Mouse (Mus musculus) CH12.LX (cell line): ENCODE data around the gene Ubtd2. TPM values are rescaled to one million over a fixed set of nuclear protein-coding genes. Genes with fewer than 3 reads are reported as not detected.
A peak's percentile ranks its signal among the peaks of the same experiment; 100 is the strongest.

ENCODE experiments used
- DNase-seq: peaks from one replicate; pipeline ENCODE4 v3.0.0-alpha.2; 2013; ENCODE audit errors: extremely low read depth
- H3K27ac ChIP-seq: 2 replicates; pipeline ENCODE4 v1.5.1; 2012; ENCODE audit warnings: low read depth, mild to moderate bottlenecking, control low read depth, moderate library complexity; ENCODE audit not compliant: insufficient read depth
- H3K27me3 ChIP-seq: replicated peaks from 2 replicates; pipeline ENCODE3; 2012; ENCODE audit warnings: inconsistent platforms
- H3K36me3 ChIP-seq, 2 experiments: replicated peaks in 1 of 2; 2 replicates each; pipeline versions ENCODE3 to v1.6.1; 2012; ENCODE audit warnings: inconsistent platforms in 1 of 2, low read length in 1 of 2, mild to moderate bottlenecking in 1 of 2, mixed read lengths in 1 of 2, moderate library complexity in 1 of 2; ENCODE audit not compliant: control insufficient read depth in 1 of 2, insufficient read depth in 1 of 2
- H3K4me1 ChIP-seq, 2 experiments: 2 replicates each; pipeline ENCODE4 v1.6.1; 2012; ENCODE audit warnings: inconsistent platforms in 1 of 2, moderate library complexity in 1 of 2; ENCODE audit not compliant: insufficient read depth in 2 of 2, control insufficient read depth in 1 of 2
- H3K4me2 ChIP-seq: 2 replicates; pipeline ENCODE4 v1.6.1; 2012; ENCODE audit warnings: low read depth, mild to moderate bottlenecking, control low read depth; ENCODE audit not compliant: poor library complexity, insufficient read depth, severe bottlenecking
- H3K4me3 ChIP-seq, 3 experiments: fragments of 150-350 bp in 1 of 3; sonication (generic) in 1 of 3; replicated peaks in 1 of 3; 2 replicates each; pipeline versions ENCODE3 to v1.5.1; 2011 to 2012; ENCODE audit warnings: low read depth in 2 of 3, low read length in 2 of 3, mild to moderate bottlenecking in 2 of 3, moderate library complexity in 2 of 3, control low read depth in 1 of 3, improper control_type of control experiment in 1 of 3, inconsistent platforms in 1 of 3, mixed read lengths in 1 of 3; ENCODE audit not compliant: poor library complexity in 1 of 3
- H3K79me2 ChIP-seq: replicated peaks from 2 replicates; pipeline ENCODE4 v1.6.1; 2012; ENCODE audit warnings: mild to moderate bottlenecking, moderate library complexity; ENCODE audit not compliant: control insufficient read depth, poor library complexity, insufficient read depth, severe bottlenecking; ENCODE audit errors: extremely low read depth
- H3K9ac ChIP-seq: 2 replicates; pipeline ENCODE4 v1.6.1; 2012; ENCODE audit warnings: low read depth, mild to moderate bottlenecking, control low read depth, moderate library complexity; ENCODE audit not compliant: insufficient read depth
- H3K9me3 ChIP-seq: replicated peaks from 2 replicates; pipeline ENCODE3; 2012; ENCODE audit warnings: low read length, inconsistent platforms, mixed read lengths
- CHD2 ChIP-seq: IDR thresholded peaks from 2 replicates; pipeline ENCODE4 v1.6.1; 2011; ENCODE audit warnings: low read length, improper control_type of control experiment
- E2F4 ChIP-seq: IDR thresholded peaks from 2 replicates; pipeline ENCODE4 v1.6.1; 2011; ENCODE audit warnings: low read depth, low read length, improper control_type of control experiment; ENCODE audit not compliant: insufficient replicate concordance
- ETS1 ChIP-seq: conservative IDR thresholded peaks from 2 replicates; pipeline ENCODE4 v1.6.1; 2012; ENCODE audit warnings: low read depth, mild to moderate bottlenecking, inconsistent platforms, low read length, improper control_type of control experiment, moderate library complexity
- JUN ChIP-seq: IDR thresholded peaks from 2 replicates; pipeline ENCODE4 v1.6.1; 2011; ENCODE audit warnings: low read depth, mild to moderate bottlenecking, low read length, improper control_type of control experiment, moderate library complexity; ENCODE audit not compliant: insufficient read depth
- MAZ ChIP-seq: IDR thresholded peaks from 2 replicates; pipeline ENCODE4 v1.6.1; 2012; ENCODE audit warnings: low read depth, mild to moderate bottlenecking, inconsistent platforms, low read length, improper control_type of control experiment, moderate library complexity
- MXI1 ChIP-seq: IDR thresholded peaks from 2 replicates; pipeline ENCODE4 v1.6.1; 2011; ENCODE audit warnings: mild to moderate bottlenecking, low read depth, low read length, improper control_type of control experiment
- MYC ChIP-seq: IDR thresholded peaks from 2 replicates; pipeline ENCODE4 v1.6.1; 2011; ENCODE audit warnings: low read depth, mild to moderate bottlenecking, improper control_type of control experiment, low read length
- PAX5 ChIP-seq: IDR thresholded peaks from 2 replicates; pipeline ENCODE4 v1.6.1; 2012; ENCODE audit warnings: low read length, inconsistent platforms, mixed read lengths
- POLR2A ChIP-seq: IDR thresholded peaks from 2 replicates; pipeline ENCODE4 v1.6.1; 2011; ENCODE audit warnings: low read depth, mild to moderate bottlenecking, improper control_type of control experiment, low read length
- POLR2AphosphoS2 ChIP-seq: IDR thresholded peaks from 2 replicates; pipeline ENCODE4 v1.6.1; 2011; ENCODE audit warnings: low read depth, low read length, improper control_type of control experiment
- RAD21 ChIP-seq: IDR thresholded peaks from 2 replicates; pipeline ENCODE4 v1.6.1; 2011; ENCODE audit warnings: low read depth, mild to moderate bottlenecking, low read length, improper control_type of control experiment, moderate library complexity
- RCOR1 ChIP-seq: conservative IDR thresholded peaks from 2 replicates; pipeline ENCODE4 v1.6.1; 2012; ENCODE audit warnings: low read depth, mild to moderate bottlenecking, inconsistent platforms, low read length, improper control_type of control experiment
- USF1 ChIP-seq: IDR thresholded peaks from 2 replicates; pipeline ENCODE4 v1.6.1; 2014; ENCODE audit warnings: low read depth, mild to moderate bottlenecking, inconsistent platforms, low read length, improper control_type of control experiment
- ZC3H11A ChIP-seq: IDR thresholded peaks from 2 replicates; pipeline ENCODE4 v1.6.1; 2012; ENCODE audit warnings: low read depth, mild to moderate bottlenecking, inconsistent platforms, low read length, improper control_type of control experiment
- ZKSCAN1 ChIP-seq: IDR thresholded peaks from 2 replicates; pipeline ENCODE4 v1.6.1; 2012; ENCODE audit warnings: low read depth, inconsistent platforms, low read length, improper control_type of control experiment, borderline replicate concordance
- ZMIZ1 ChIP-seq: IDR thresholded peaks from 2 replicates; pipeline ENCODE4 v1.6.1; 2012; ENCODE audit warnings: low read depth, mild to moderate bottlenecking, inconsistent platforms, low read length, improper control_type of control experiment
- ZNF384 ChIP-seq: IDR thresholded peaks from 2 replicates; pipeline ENCODE4 v1.6.1; 2012; ENCODE audit warnings: low read depth, low read length, improper control_type of control experiment, inconsistent platforms
- dilution Hi-C: fragments of 300-500 bp; cut with MboI; formaldehyde crosslinking; loops from 2 replicates; pipeline ENCODE4 v1.14.3; 2020; ENCODE audit warnings: low sequenced_read_pairs; ENCODE audit not compliant: extremely low pct_unique_long_range_greater_than_20kb, extremely low pct_ligation_motif_present
- in situ Hi-C: fragments of 300-500 bp; cut with MboI; formaldehyde crosslinking; loops from 3 replicates; pipeline ENCODE4 v1.14.3; 2019; ENCODE audit warnings: low sequenced_read_pairs, low pct_ligation_motif_present, low pct_unique_long_range_greater_than_20kb, mixed read lengths
- polyA plus RNA-seq: library from polyadenylated mRNA; unstranded; fragments of >175 nt; gene quantifications from 2 replicates; pipeline ENCODE4 v1.2.1, GENCODE M21; 2012; ENCODE audit warnings: low read depth; ENCODE audit not compliant: insufficient read length
- total RNA-seq, 2 experiments: library from RNA; depleted of rRNA; stranded (reverse); fragments of 300-350 nt in 1 of 2; fragments of >200 nt in 1 of 2; gene quantifications; 2 replicates each; pipeline ENCODE4 v1.2.3; 2012 to 2014

The Ubtd2 gene
- total and polyA plus RNA-seq, 3 experiments: 10.3 to 18.2 (median 17.8) TPM

DNA sequence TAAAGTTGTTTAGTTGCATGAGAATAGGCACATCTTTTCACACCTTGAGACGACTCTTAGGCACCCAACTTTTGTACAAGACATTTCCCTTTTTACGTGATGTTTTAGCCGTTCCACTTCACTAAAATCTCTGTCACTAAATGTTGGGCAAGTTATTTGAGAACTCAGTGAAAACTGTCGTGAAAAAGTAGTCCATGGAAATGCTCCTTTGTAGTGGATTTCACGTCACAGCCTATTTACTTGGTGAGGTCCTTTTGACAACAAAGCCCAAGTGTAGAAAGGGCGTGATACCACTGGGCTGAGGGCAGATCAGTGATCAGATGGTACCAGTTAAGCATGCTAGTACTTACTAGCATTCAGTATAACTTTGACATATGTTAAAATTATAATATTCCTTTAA lies 1.2 kb downstream of the Ubtd2 start:
- Histone ChIP-seq H3K4me1 (peaks cover 4 to 17% of the 10 kb centered on the region in 2 experiments; a peak in 3 of 4 replicates), H3K9me3 (no peaks in the 10 kb centered on the region), H3K79me2 (no peaks in the 10 kb centered on the region), H3K27me3 (peaks cover 10% of the 10 kb centered on the region), H3K4me3 (peak overlapping the region in 1 of 3 experiments; percentile 78), H3K27ac (no peak overlapping the region), H3K9ac (no peak overlapping the region; the same call in 1 of the 2 replicates), H3K36me3 (no peaks in the 10 kb centered on the region), H3K4me2 (peak overlapping the region; percentile 73)
- in situ Hi-C loops: no loop called here
- TF ChIP-seq ZNF384: no peak
- no peak for TF ChIP-seq MXI1
- TF ChIP-seq MYC: no peak
- dilution Hi-C loops: no loop called here
- DNase-seq: no peak

- Histone ChIP-seq H3K27ac (no peak overlapping the region), H3K4me2 (no peak overlapping the region), H3K79me2 (peaks cover 2% of the 10 kb centered on the region; the same call in 1 of the 2 replicates), H3K27me3 (no peaks in the 10 kb centered on the region), H3K9ac (no peak overlapping the region), H3K4me1 (peaks cover 0 to 4% of the 10 kb centered on the region in 2 experiments; a peak in 3 of 4 replicates), H3K36me3 (no peaks in the 10 kb centered on the region), H3K4me3 (no peak overlapping the region), H3K9me3 (no peaks in the 10 kb centered on the region)
- DNase-seq: no peak
- dilution Hi-C loops: no loop called here
- in situ Hi-C loops: no loop called here
- TF ChIP-seq ZC3H11A (no peak), JUN (no peak), E2F4 (no peak), CHD2 (no peak), PAX5 (no peak), ETS1 (no peak), POLR2A (no peak), MAZ (no peak), ZKSCAN1 (no peak), POLR2AphosphoS2 (no peak), RAD21 (no peak), RCOR1 (no peak), USF1 (no peak), ZMIZ1 (no peak)
Observed at GRCm38 (mm10) chr11:32464282-32464681, 9.1 kb downstream of the Ubtd2 start.
